Mouse (Mus musculus): Measurements from ENCODE around the gene Sipa1l1. TPM values are rescaled to one million over a fixed set of nuclear protein-coding genes. Genes with fewer than 3 reads are reported as not detected.

Gene Sipa1l1
- total and polyA plus RNA-seq, 3 experiments: 141 to 365 (median 161) TPM

DNA sequence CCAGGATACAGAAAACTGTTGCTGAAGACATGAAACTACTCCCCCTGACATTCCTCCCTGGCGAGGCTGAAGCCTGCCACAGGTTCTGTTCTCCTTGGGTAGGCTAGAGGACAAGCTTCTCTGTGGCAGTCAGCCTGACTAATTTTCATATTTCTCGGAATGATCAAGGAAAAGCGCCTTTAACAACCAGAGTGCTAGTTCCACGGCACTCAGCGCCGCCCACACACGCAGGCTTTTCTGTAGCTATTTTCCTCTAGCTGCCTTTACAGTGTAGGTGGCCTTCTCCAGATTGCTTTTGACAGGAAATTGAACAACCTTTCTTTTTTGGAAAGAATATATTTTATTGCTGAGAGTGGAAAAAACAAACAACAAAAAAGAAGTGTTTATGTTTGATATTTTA is 62.1 kb downstream of the Sipa1l1 start:
- peak overlapping the region; percentile 43; the same call in 1 of the 2 replicates for H3K4me3 ChIP-seq (ENCODE audit: low read depth, low read length)
- TF ChIP-seq GATA2 (IDR thresholded peaks at IDR 0.05; ENCODE audit: borderline replicate concordance, low read depth, low read length) (no peak), CTCF (IDR thresholded peaks at IDR 0.05; ENCODE audit: low read depth, low read length) (no peak), TAL1 (conservative IDR thresholded peaks at IDR 0.05; ENCODE audit: low read depth, low read length) (no peak), POLR2AphosphoS5 (IDR thresholded peaks at IDR 0.05; ENCODE audit: insufficient replicate concordance, low read depth, low read length) (no peak), GATA1 (IDR thresholded peaks at IDR 0.05; ENCODE audit: borderline replicate concordance, low read length) (no peak)

DNA sequence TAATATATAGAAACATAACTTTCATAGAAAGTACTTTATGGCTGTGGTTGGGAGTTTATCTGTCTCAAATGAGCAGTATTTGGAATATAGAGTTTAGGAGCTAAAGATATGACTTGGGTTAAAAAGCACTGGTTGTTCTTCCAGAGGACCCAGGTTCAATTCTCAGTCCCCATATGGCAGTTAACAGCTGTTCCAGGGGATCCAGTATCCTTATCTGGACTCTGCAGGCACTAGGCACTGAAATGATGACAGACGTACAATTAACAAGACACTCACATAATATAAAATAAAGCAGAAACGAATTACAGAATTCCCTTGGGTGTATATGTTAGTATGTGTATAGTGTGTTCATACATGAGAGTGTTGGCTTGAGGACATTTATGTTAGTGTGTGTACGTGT is 64.1 kb downstream of the Sipa1l1 start:
- no peaks in the 10 kb centered on the region for H3K27me3 ChIP-seq (ENCODE audit: insufficient read depth, low read length)
- H3K9me3 ChIP-seq (replicated peaks): no peaks in the 10 kb centered on the region
- no peak overlapping the region for H3K4me3 ChIP-seq (ENCODE audit: low read depth, low read length)
- no peak for TF ChIP-seq GATA1 (IDR thresholded peaks at IDR 0.05; ENCODE audit: borderline replicate concordance, low read length)
- peak; percentile 91 for TF ChIP-seq TAL1 (conservative IDR thresholded peaks at IDR 0.05; ENCODE audit: low read depth, low read length)
- TF ChIP-seq POLR2AphosphoS5 (IDR thresholded peaks at IDR 0.05; ENCODE audit: insufficient replicate concordance, low read depth, low read length): no peak
- TF ChIP-seq CTCF (IDR thresholded peaks at IDR 0.05; ENCODE audit: low read depth, low read length): no peak
- TF ChIP-seq GATA2 (IDR thresholded peaks at IDR 0.05; ENCODE audit: borderline replicate concordance, low read depth, low read length): no peak
- H3K36me3 ChIP-seq (replicated peaks): peaks cover 78% of the 10 kb centered on the region
- H3K4me1 ChIP-seq (ENCODE audit: insufficient read depth, low read depth, low read length): peaks cover 84% of the 10 kb centered on the region
- DNase-seq (ENCODE audit: low spot score) (no peak), ATAC-seq (ENCODE audit: extremely low read depth, insufficient number of reproducible peaks, low FRiP score, poor library complexity, severe bottlenecking) (no peak)

More for the DNA sequence above, 62.1 kb downstream of the Sipa1l1 start:
- no peaks in the 10 kb centered on the region for H3K27me3 ChIP-seq (ENCODE audit: insufficient read depth, low read length)
- ATAC-seq (ENCODE audit: extremely low read depth, insufficient number of reproducible peaks, low FRiP score, poor library complexity, severe bottlenecking) (no peak), DNase-seq (ENCODE audit: low spot score) (no peak)
- H3K4me1 ChIP-seq (ENCODE audit: insufficient read depth, low read depth, low read length): peaks cover 88% of the 10 kb centered on the region
- peaks cover 76% of the 10 kb centered on the region for H3K36me3 ChIP-seq (replicated peaks)
- H3K9me3 ChIP-seq (replicated peaks): no peaks in the 10 kb centered on the region

DNA sequence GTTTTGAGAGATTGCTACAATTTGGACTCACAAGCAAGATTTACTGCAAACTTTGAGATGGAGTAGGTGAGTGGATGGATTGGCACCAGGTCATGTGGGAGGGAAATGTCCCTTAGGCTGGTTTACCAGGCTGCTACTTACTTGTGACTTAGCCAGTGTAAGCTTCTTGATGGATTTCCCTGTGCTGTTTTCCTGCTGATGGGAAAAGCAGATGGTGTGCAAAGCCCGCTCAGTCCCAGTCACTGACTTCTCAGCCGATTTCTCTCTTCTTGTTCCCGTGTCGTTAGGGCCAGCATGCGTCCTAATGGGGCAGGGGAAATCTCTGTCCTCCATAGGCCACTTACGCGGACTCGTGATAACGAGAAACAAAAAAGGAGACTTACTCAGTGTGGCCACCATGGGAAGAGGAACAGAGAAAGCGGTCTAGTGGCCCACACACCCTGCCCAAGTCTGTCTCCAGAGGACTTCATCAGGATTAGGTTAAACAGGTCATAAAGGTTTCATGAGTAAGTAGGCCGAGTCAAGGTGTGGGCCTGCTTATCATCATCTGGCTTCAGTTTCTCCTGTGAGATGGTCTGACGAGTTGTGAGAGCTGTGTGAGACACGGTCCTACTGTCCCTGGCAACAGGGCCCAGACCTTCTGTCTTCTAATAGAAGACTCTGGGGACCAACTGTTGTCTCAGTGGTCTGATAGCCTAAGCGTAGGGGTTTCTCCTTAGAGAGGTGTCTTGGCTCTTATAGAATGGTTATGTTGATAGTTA is 65.5 kb downstream of the Sipa1l1 start:
- H3K4me1 ChIP-seq (ENCODE audit: insufficient read depth, low read depth, low read length): peaks cover 84% of the 10 kb centered on the region
- ATAC-seq (ENCODE audit: extremely low read depth, insufficient number of reproducible peaks, low FRiP score, poor library complexity, severe bottlenecking): no peak

DNA sequence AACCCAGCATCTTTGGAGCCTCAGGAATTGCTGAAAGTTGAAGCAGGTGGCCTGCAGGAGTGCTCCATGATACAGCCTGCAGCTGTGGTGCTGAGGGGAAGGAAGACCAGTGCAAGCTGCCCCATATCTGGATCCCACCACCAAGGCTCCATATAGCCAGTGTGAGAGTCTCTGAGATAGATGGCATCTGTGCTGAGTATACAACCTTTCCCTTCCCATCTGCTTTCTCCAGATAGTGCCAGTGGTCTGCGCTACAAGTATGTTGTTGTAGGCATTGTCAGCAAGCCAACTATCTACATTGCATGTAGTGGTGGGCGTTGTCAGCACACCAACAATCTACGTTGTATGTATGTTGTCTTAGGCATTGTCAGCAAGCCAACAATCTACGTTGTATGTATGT is 68.0 kb downstream of the Sipa1l1 start:
- TF ChIP-seq TAL1 (conservative IDR thresholded peaks at IDR 0.05; ENCODE audit: low read depth, low read length) (0 out of 2 replicates have a peak, but pooled peaks have one; percentile 13), GATA1 (IDR thresholded peaks at IDR 0.05; ENCODE audit: borderline replicate concordance, low read length) (no peak)
- no peaks in the 10 kb centered on the region for H3K9me3 ChIP-seq (replicated peaks)
- ATAC-seq (ENCODE audit: extremely low read depth, insufficient number of reproducible peaks, low FRiP score, poor library complexity, severe bottlenecking) (no peak), DNase-seq (ENCODE audit: low spot score) (no peak)
- no peaks in the 10 kb centered on the region for H3K27me3 ChIP-seq (ENCODE audit: insufficient read depth, low read length)
- H3K4me3 ChIP-seq (ENCODE audit: low read depth, low read length): no peak overlapping the region
- peaks cover 72% of the 10 kb centered on the region for H3K36me3 ChIP-seq (replicated peaks)
- peaks cover 69% of the 10 kb centered on the region for H3K4me1 ChIP-seq (ENCODE audit: insufficient read depth, low read depth, low read length)

More for the DNA sequence above, 65.5 kb downstream of the Sipa1l1 start:
- H3K27me3 ChIP-seq (ENCODE audit: insufficient read depth, low read length): no peaks in the 10 kb centered on the region
- no peak overlapping the region for H3K4me3 ChIP-seq (ENCODE audit: low read depth, low read length)
- H3K36me3 ChIP-seq (replicated peaks): peaks cover 79% of the 10 kb centered on the region
- no peak for DNase-seq (ENCODE audit: low spot score)
- H3K9me3 ChIP-seq (replicated peaks): no peaks in the 10 kb centered on the region
- TF ChIP-seq TAL1 (conservative IDR thresholded peaks at IDR 0.05; ENCODE audit: low read depth, low read length) (no peak), CTCF (IDR thresholded peaks at IDR 0.05; ENCODE audit: low read depth, low read length) (no peak), GATA1 (IDR thresholded peaks at IDR 0.05; ENCODE audit: borderline replicate concordance, low read length) (no peak), GATA2 (IDR thresholded peaks at IDR 0.05; ENCODE audit: borderline replicate concordance, low read depth, low read length) (no peak), POLR2AphosphoS5 (IDR thresholded peaks at IDR 0.05; ENCODE audit: insufficient replicate concordance, low read depth, low read length) (no peak)

DNA sequence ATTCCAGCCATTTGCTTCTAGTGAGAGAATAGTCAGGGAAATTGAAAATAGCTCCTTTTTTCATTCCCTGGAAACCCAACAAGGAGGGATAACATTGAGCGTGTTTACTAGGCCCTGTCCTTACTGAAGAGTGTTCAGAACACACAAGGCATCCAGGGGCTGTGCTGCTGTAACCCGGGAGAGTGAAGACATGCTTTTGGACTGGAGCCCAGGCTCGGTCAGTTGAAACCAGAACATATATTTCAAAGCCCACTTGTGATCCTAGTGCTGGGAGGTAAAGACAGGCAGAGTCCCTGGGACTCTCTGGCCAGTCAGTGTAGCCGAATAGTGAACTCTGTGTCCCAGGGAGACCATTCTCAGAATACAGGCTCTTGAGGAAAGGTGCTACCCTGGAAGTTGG is 68.8 kb downstream of the Sipa1l1 start:
- Histone ChIP-seq H3K4me1 (ENCODE audit: insufficient read depth, low read depth, low read length) (peaks cover 60% of the 10 kb centered on the region), H3K9me3 (replicated peaks) (no peaks in the 10 kb centered on the region), H3K27me3 (ENCODE audit: insufficient read depth, low read length) (no peaks in the 10 kb centered on the region), H3K36me3 (replicated peaks) (peaks cover 67% of the 10 kb centered on the region), H3K4me3 (ENCODE audit: low read depth, low read length) (no peak overlapping the region)
- no peak for TF ChIP-seq GATA1 (IDR thresholded peaks at IDR 0.05; ENCODE audit: borderline replicate concordance, low read length)
- no peak for TF ChIP-seq GATA2 (IDR thresholded peaks at IDR 0.05; ENCODE audit: borderline replicate concordance, low read depth, low read length)
- no peak for TF ChIP-seq TAL1 (conservative IDR thresholded peaks at IDR 0.05; ENCODE audit: low read depth, low read length)
- no peak for TF ChIP-seq POLR2AphosphoS5 (IDR thresholded peaks at IDR 0.05; ENCODE audit: insufficient replicate concordance, low read depth, low read length)
- TF ChIP-seq CTCF (IDR thresholded peaks at IDR 0.05; ENCODE audit: low read depth, low read length): no peak
- no peak for DNase-seq (ENCODE audit: low spot score)
- no peak for ATAC-seq (ENCODE audit: extremely low read depth, insufficient number of reproducible peaks, low FRiP score, poor library complexity, severe bottlenecking)

DNA sequence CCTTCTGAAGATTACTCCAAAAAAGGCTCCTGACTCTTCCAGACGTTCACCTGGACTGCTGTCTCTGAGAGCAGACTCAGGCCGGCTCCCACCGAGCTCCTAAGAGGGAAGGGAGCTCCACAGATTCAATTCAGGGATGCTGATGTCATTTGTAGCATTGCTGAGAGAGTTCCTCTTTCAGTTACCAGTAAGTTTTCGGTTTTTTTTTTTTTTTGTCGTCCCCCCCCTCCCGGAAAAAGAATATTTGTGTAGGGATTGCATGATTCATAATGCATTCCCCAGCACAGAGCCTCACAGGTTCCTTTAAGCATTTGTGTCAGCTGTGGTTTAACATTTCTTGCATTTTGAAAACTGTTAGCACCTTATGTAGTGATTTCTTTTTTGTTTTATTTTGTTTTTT is 71.6 kb downstream of the Sipa1l1 start:
- ATAC-seq (ENCODE audit: extremely low read depth, insufficient number of reproducible peaks, low FRiP score, poor library complexity, severe bottlenecking) (no peak), DNase-seq (ENCODE audit: low spot score) (no peak)
- H3K27me3 ChIP-seq (ENCODE audit: insufficient read depth, low read length): no peaks in the 10 kb centered on the region
- H3K9me3 ChIP-seq (replicated peaks): no peaks in the 10 kb centered on the region
- peaks cover 58% of the 10 kb centered on the region for H3K36me3 ChIP-seq (replicated peaks)
- H3K4me3 ChIP-seq (ENCODE audit: low read depth, low read length): no peak overlapping the region
- peaks cover 63% of the 10 kb centered on the region for H3K4me1 ChIP-seq (ENCODE audit: insufficient read depth, low read depth, low read length)
- TF ChIP-seq TAL1 (conservative IDR thresholded peaks at IDR 0.05; ENCODE audit: low read depth, low read length) (no peak), GATA1 (IDR thresholded peaks at IDR 0.05; ENCODE audit: borderline replicate concordance, low read length) (no peak), POLR2AphosphoS5 (IDR thresholded peaks at IDR 0.05; ENCODE audit: insufficient replicate concordance, low read depth, low read length) (no peak), GATA2 (IDR thresholded peaks at IDR 0.05; ENCODE audit: borderline replicate concordance, low read depth, low read length) (no peak), CTCF (IDR thresholded peaks at IDR 0.05; ENCODE audit: low read depth, low read length) (no peak)

Measured in G1E (cell line).